Mouse (Mus musculus) neural tube, embryonic 12.5 days (tissue): Measurements from ENCODE around the gene Acbd4. TPM values are rescaled to one million over a fixed set of nuclear protein-coding genes. Genes with fewer than 3 reads are reported as not detected.

Source experiments
- ATAC-seq: fragments of 200-750 bp; cut with Nextera tagmentation; 2 replicates; pipeline ENCODE4 v1.8.0; 2017; ENCODE audit warnings: low read depth, mild to moderate bottlenecking, moderate TSS enrichment, moderate library complexity; ENCODE audit not compliant: low FRiP score
- H3K27ac ChIP-seq: fragments of 300-500 bp; sonication (generic); 2 replicates; pipeline ENCODE4 v1.5.1; 2016
- H3K27me3 ChIP-seq: fragments of 300-500 bp; sonication (generic); replicated peaks from 2 replicates; pipeline ENCODE4 v1.6.1; 2016; ENCODE audit warnings: mild to moderate bottlenecking
- H3K36me3 ChIP-seq: fragments of 300-500 bp; sonication (generic); 2 replicates; pipeline ENCODE4 v1.6.1; 2016; ENCODE audit warnings: mild to moderate bottlenecking
- H3K4me1 ChIP-seq: fragments of 300-500 bp; sonication (generic); 2 replicates; pipeline ENCODE4 v1.6.1; 2016
- H3K4me2 ChIP-seq: fragments of 300-500 bp; sonication (generic); replicated peaks from 2 replicates; pipeline ENCODE4 v1.6.1; 2016; ENCODE audit warnings: mild to moderate bottlenecking
- H3K4me3 ChIP-seq: fragments of 300-500 bp; sonication (generic); 2 replicates; pipeline ENCODE4 v1.5.1; 2016
- H3K9ac ChIP-seq: fragments of 300-500 bp; sonication (generic); 2 replicates; pipeline ENCODE4 v1.6.1; 2016; ENCODE audit warnings: mild to moderate bottlenecking
- H3K9me3 ChIP-seq: fragments of 300-500 bp; sonication (generic); 2 replicates; pipeline ENCODE4 v1.6.1; 2016; ENCODE audit warnings: mild to moderate bottlenecking
- WGBS: fragments of 180-500 bp; shearing (Covaris S2); methylation state at CpG from one replicate; pipeline ENCODE4 v1.1.7; 2016; 5-methylcytosine and 5-hydroxymethylcytosine counted together
- polyA plus RNA-seq: library from polyadenylated mRNA; unstranded; fragments of >200 nt; fragmentation: Nextera tagmentation; extraction: Ambion mirVana; gene quantifications from 2 replicates; pipeline ENCODE4 v1.2.1, GENCODE M21; 2016

The Acbd4 gene
- polyA plus RNA-seq, 1 experiment from 2014 or later = 6.6 TPM

DNA sequence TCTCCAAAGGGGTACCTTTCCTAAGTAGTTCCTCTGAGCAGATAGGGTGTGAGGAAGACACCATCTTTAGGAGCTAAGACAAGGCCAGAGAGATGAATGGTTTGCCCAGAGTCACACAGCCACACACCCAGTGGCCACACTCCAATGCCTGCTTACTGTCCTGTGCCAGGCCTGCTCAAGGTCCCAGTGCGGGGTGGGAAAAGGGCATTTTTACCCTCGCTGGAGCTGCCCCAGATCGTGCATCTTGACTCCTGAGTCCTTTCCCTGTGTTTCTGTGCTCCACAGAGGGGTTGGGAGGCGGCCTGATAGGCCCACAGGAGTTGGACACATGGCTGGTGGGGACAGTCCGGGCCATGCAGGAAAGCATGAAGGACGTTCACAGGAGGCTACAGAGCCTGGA lies 4.3 kb downstream of the Acbd4 start:
- Histone ChIP-seq H3K27ac (no peak overlapping the region), H3K4me3 (no peak overlapping the region), H3K9ac (no peak overlapping the region), H3K36me3 (no peaks in the 10 kb centered on the region), H3K4me1 (peaks cover 18% of the 10 kb centered on the region), H3K4me2 (no peak overlapping the region), H3K9me3 (no peaks in the 10 kb centered on the region), H3K27me3 (peaks cover 25% of the 10 kb centered on the region)
- no peak for ATAC-seq
- WGBS = 82% methylated on average over 6 of the region's 6 CpGs

DNA sequence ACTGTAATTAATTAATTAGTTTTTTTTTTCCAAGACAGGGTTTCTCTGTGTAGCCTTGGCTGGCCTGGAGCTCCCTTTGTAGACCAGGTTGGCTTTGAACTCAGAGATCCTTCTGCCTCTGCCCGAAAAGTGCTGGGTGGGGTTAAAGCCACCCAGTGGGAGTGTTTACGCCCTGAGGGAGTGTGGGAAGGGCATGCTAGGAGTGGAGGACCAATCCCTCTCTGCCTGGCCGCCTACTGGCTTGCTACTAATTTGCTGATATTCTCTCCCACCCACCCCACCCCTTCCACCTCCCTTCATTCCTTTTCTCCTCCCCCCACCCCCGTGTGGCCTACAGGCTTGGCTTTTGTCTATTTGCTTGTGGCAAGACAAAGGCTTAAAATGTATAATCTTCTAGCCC lies 4.9 kb downstream of the Acbd4 start:
- no peak overlapping the region for H3K4me3 ChIP-seq
- H3K36me3 ChIP-seq = no peaks in the 10 kb centered on the region
- no peak overlapping the region for H3K9ac ChIP-seq
- peaks cover 25% of the 10 kb centered on the region for H3K27me3 ChIP-seq
- ATAC-seq = no peak
- no peak overlapping the region for H3K27ac ChIP-seq
- no peaks in the 10 kb centered on the region for H3K9me3 ChIP-seq
- no peak overlapping the region for H3K4me2 ChIP-seq
- H3K4me1 ChIP-seq = peaks cover 15% of the 10 kb centered on the region
- WGBS = 67% methylated on average over 4 of the region's 4 CpGs

DNA sequence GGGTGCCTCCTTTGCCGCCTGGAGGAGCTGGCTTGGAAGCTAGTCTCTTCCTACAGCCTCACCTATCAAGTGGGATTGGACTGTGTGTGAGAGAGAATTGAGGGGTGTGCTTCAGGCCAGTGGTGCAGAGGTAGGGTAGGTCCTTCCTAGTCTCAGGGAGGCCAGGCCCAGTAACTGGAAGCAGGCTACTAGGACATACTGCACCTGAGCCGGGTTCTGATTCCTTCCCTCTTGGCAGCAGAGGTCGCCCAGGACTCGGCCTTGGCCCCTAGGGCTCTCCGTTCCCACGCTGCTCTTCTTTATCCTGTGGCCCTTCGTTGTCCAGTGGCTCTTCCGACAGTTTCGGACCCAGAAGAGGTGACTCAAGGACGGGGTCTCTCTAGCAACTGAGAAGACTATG lies 9.8 kb downstream of the Acbd4 start:
- Histone ChIP-seq H3K4me1 (peaks cover 21% of the 10 kb centered on the region), H3K36me3 (no peaks in the 10 kb centered on the region), H3K9me3 (no peaks in the 10 kb centered on the region), H3K4me2 (peak overlapping the region; percentile 57), H3K27ac (no peak overlapping the region), H3K4me3 (no peak overlapping the region; the same call in 1 of the 2 replicates), H3K27me3 (peaks cover 35% of the 10 kb centered on the region), H3K9ac (no peak overlapping the region)
- whole genome bisulfite sequencing = 16% methylated on average over 9 of the region's 10 CpGs
- no peak for ATAC-seq

- ATAC-seq = no peak
- H3K9me3 ChIP-seq = no peaks in the 10 kb centered on the region
- H3K9ac ChIP-seq = peak overlapping the region; percentile 27; the same call in 1 of the 2 replicates
- peak overlapping the region; percentile 23 for H3K4me3 ChIP-seq
- 1% methylated on average over 28 of the region's 28 CpGs for WGBS
- peaks cover 21% of the 10 kb centered on the region for H3K4me1 ChIP-seq
- no peak overlapping the region for H3K27ac ChIP-seq
- H3K36me3 ChIP-seq = no peaks in the 10 kb centered on the region
- peaks cover 35% of the 10 kb centered on the region for H3K27me3 ChIP-seq
- peak overlapping the region; percentile 57 for H3K4me2 ChIP-seq
Measured at GRCm38 (mm10) chr11:103111881-103112551, 10.5 kb downstream of the Acbd4 start.

GRCm38 (mm10) chr11:103112552-103112912 lies 11.1 kb downstream of the Acbd4 start:
- Histone ChIP-seq H3K36me3 (no peaks in the 10 kb centered on the region), H3K9ac (peak overlapping the region; percentile 27; the same call in 1 of the 2 replicates), H3K4me2 (peak overlapping the region; percentile 57), H3K9me3 (no peaks in the 10 kb centered on the region), H3K27me3 (peaks cover 35% of the 10 kb centered on the region), H3K4me3 (peak overlapping the region; percentile 23; the same call in 1 of the 2 replicates), H3K27ac (no peak overlapping the region), H3K4me1 (peaks cover 21% of the 10 kb centered on the region)
- WGBS = 12% methylated on average over 9 of the region's 9 CpGs
- no peak for ATAC-seq

DNA sequence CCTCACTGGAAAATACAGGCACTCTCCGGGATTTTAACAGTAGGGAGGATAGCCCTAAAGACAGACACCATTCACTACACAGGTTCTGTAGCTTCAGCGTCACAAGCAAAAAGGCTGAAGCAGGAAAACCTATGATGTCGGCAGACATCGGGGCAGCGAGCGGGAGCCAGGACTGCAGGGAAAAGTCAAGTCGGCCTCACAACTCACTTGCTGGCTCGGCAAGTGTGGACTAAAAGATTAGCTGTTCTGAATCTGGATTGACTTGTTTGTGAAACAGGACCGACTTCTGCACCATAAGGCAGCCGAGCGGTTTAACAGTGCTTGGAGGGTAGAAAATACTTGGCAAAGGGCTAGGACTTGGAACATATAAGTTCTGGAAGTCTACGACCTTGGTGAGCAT lies 11.5 kb downstream of the Acbd4 start:
- WGBS = 40% methylated on average over 12 of the region's 12 CpGs
- no peak overlapping the region for H3K4me2 ChIP-seq
- no peak for ATAC-seq
- H3K9ac ChIP-seq = no peak overlapping the region
- peaks cover 35% of the 10 kb centered on the region for H3K27me3 ChIP-seq
- H3K4me3 ChIP-seq = no peak overlapping the region
- H3K36me3 ChIP-seq = no peaks in the 10 kb centered on the region
- no peak overlapping the region for H3K27ac ChIP-seq
- H3K4me1 ChIP-seq = peaks cover 21% of the 10 kb centered on the region
- H3K9me3 ChIP-seq = no peaks in the 10 kb centered on the region

- 0 out of 2 replicates have a peak overlapping the region, but pooled peaks have one; percentile 9 for H3K4me2 ChIP-seq
Measured at GRCm38 (mm10) chr11:103113771-103114170, 12.3 kb downstream of the Acbd4 start.

GRCm38 (mm10) chr11:103114270-103114943 lies 12.9 kb downstream of the Acbd4 start:
- WGBS = 89% methylated on average over 11 of the region's 11 CpGs
- Histone ChIP-seq H3K36me3 (no peaks in the 10 kb centered on the region), H3K9me3 (no peaks in the 10 kb centered on the region), H3K27ac (no peak overlapping the region), H3K9ac (peak overlapping the region; percentile 79), H3K4me2 (peak overlapping the region; percentile 76), H3K4me1 (peaks cover 26% of the 10 kb centered on the region), H3K27me3 (peaks cover 35% of the 10 kb centered on the region), H3K4me3 (peak overlapping the region; percentile 58)
- no peak for ATAC-seq

More at GRCm38 (mm10) chr11:103113771-103114170, 12.3 kb downstream of the Acbd4 start:
- Histone ChIP-seq H3K27ac (no peak overlapping the region), H3K4me3 (no peak overlapping the region), H3K4me1 (peaks cover 26% of the 10 kb centered on the region), H3K9me3 (no peaks in the 10 kb centered on the region), H3K9ac (no peak overlapping the region), H3K27me3 (peaks cover 35% of the 10 kb centered on the region), H3K36me3 (no peaks in the 10 kb centered on the region)
- 83% methylated on average over 4 of the region's 4 CpGs for WGBS
- no peak for ATAC-seq

DNA sequence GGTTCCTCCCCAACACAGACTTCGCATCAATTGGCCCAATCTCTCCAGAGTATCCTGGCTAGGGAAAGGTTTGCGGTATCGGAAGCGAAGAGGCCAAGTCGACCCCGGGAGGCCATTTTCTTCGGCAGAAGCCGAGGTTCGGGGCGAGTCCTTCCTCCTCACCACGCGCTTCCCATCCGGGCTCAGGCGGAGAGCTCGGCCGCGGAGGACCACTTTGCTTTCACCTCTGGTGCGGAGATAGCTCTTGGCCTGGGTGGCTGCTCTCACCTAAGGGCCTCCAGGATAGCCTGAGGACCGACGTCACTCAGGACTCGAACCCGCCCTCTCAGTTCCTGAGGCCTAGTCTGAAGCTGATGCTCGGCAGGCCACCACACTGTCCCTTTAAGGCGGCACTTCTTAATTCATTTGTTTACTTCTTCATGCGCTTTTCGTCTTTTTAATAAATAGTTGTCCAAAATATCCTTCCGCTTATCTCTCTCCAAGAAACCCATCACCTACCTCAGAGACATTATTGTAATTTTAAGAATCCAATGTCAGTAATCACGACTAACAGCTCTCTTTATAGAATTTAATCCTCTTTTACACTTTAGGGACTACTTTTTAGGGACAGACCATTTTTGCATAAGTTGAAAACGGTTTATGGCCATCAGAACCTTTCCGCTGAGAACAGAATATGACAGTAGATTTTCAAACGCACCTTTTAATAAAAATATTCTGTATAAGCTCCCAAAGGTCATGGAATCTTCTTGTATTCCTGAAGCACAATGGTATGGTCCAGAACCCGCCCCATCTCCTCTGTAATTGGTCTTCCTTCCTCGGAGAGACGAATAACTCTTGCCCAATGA lies 13.9 kb downstream of the Acbd4 start:
- peak overlapping the region; percentile 76 for H3K4me2 ChIP-seq
- H3K9me3 ChIP-seq = no peaks in the 10 kb centered on the region
- H3K27ac ChIP-seq = peak overlapping the region; percentile 50; the same call in 1 of the 2 replicates
- peak overlapping the region; percentile 58 for H3K4me3 ChIP-seq
- H3K27me3 ChIP-seq = peaks cover 35% of the 10 kb centered on the region
- H3K36me3 ChIP-seq = no peaks in the 10 kb centered on the region
- 1% methylated on average over 34 of the region's 34 CpGs for WGBS
- peaks cover 26% of the 10 kb centered on the region for H3K4me1 ChIP-seq
- peak overlapping the region; percentile 79 for H3K9ac ChIP-seq
- ATAC-seq = peak; percentile 79

GRCm38 (mm10) chr11:103116008-103116818 lies 14.7 kb downstream of the Acbd4 start, which contains the start of gene Hexim1:
Hexim1 (plus strand) TSS chr11:103116231.
- Histone ChIP-seq H3K9me3 (no peaks in the 10 kb centered on the region), H3K27ac (peak within 1 kb of the TSS; percentile 68), H3K36me3 (no peaks in the 10 kb centered on the region), H3K4me2 (peak within 1 kb of the TSS; percentile 76), H3K4me1 (peaks cover 26% of the 10 kb centered on the region), H3K9ac (peak within 1 kb of the TSS; percentile 79), H3K27me3 (peaks cover 27% of the 10 kb centered on the region), H3K4me3 (peak within 1 kb of the TSS; percentile 58)
- WGBS = under 1% methylated on average over 53 of the region's 53 CpGs
- peak; percentile 94 for ATAC-seq

DNA sequence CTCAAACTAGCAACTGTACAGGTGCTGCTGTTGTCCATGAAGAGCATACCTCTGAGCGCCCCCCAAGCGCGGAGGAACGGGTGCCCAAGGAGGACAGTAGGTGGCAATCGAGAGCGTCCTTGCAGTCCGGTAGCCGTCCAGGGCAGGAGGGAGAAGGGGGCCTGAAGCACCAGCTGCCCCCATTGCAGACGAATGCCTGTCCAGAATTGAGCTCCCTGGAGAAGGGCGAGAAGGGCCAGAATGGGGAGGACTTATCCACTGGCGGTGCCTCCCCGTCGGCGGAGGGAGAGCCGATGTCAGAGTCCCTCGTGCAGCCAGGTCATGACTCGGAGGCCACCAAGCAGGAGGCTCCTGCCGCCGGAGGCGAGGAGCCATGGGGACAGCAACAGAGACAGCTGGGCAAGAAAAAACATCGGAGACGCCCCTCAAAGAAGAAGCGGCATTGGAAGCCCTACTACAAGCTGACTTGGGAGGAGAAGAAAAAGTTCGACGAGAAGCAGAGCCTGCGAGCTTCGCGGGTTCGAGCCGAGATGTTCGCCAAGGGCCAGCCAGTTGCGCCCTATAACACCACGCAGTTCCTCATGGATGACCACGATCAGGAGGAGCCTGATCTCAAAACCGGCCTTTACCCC lies 15.6 kb downstream of the Acbd4 start:
- Histone ChIP-seq H3K9ac (peak overlapping the region; percentile 59), H3K4me1 (peaks cover 17% of the 10 kb centered on the region; the same call in 1 of the 2 replicates), H3K27ac (no peak overlapping the region), H3K4me3 (peak overlapping the region; percentile 58), H3K36me3 (no peaks in the 10 kb centered on the region), H3K27me3 (peaks cover 19% of the 10 kb centered on the region), H3K9me3 (no peaks in the 10 kb centered on the region), H3K4me2 (peak overlapping the region; percentile 76)
- WGBS = under 1% methylated on average over 35 of the region's 35 CpGs
- ATAC-seq = peak; percentile 46
